Mouse (Mus musculus): ENCODE measurements around the gene Rcn3.

DNA sequence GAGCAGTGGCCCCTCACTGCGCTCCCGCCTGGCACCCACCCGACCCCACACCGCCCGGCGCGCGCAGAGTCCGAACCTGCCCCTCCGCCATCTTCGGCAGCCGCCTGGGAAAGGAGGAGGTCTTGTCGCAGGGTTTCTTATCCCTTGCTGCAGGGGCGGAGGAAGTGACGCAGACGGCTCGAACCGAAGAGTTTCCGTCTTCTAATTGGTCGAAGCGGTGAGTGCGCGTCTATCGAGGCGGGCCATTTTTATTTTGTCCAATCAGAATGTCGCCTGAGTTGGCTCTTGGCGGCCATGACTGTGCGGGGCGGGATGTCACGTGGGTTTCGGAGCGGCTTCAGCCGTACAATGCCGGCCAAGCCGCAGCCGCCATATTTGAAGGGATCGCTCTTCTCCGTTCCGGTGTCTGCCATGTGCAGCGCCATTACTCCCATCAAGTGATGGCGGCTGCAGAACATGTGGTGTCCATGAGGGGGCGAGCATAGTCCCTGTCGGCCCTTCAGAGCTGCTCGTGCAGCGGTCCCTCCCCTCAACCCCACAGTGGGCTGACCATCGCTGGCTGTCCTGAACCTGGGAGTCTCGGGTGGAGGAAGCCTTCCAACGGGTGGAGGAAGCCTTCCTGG, 36.7 kb upstream of the Rcn3 start, which contains the start of gene Rpl13a:
- TF ChIP-seq GATA1 (IDR thresholded peaks at IDR 0.05; ENCODE audit: borderline replicate concordance, low read length) = no peak
- TF ChIP-seq FLI1 (IDR thresholded peaks at IDR 0.05; ENCODE audit: low read length) = no peak

All from megakaryocyte, embryonic 14.5 days (primary cell).